Mouse (Mus musculus): ENCODE results near the gene Tceal5.

- no peak for TF ChIP-seq CTCF (conservative IDR thresholded peaks at IDR 0.05; ENCODE audit: insufficient read depth, insufficient read length, low read depth, low read length)
- TF ChIP-seq POLR2A (IDR thresholded peaks at IDR 0.05; ENCODE audit: low read depth, low read length), result no peak
Observed at GRCm38 (mm10) chrX:136204406-136204805, 730 bp upstream of the Tceal5 start.

Data from kidney, adult 2 months (tissue).